Mouse (Mus musculus) embryonic fibroblast, embryonic 13.5 days (primary cell): ENCODE data around the gene Tomm34.

ENCODE experiments used
- CTCF ChIP-seq: IDR thresholded peaks from 2 replicates; pipeline ENCODE4 v1.5.1; 2011; ENCODE audit warnings: mild to moderate bottlenecking, control low read depth, low read length, moderate library complexity, borderline replicate concordance; ENCODE audit not compliant: insufficient read depth
- POLR2A ChIP-seq: IDR thresholded peaks from 2 replicates; pipeline ENCODE4 v1.6.1; 2011; ENCODE audit warnings: low read depth, mild to moderate bottlenecking, control low read depth, low read length, moderate library complexity

GRCm38 (mm10) chr2:164006932-164007331 is 64.0 kb downstream of the Tomm34 start:
- TF ChIP-seq CTCF (no peak), POLR2A (no peak)
